Mouse (Mus musculus) urinary bladder, postnatal 10 days (tissue): Measurements from ENCODE around the gene Entpd7.

Experiments
- DNase-seq: peaks from one replicate; pipeline ENCODE4 v3.0.0; 2022; ENCODE audit warnings: low spot score

Entpd7 gene

DNA sequence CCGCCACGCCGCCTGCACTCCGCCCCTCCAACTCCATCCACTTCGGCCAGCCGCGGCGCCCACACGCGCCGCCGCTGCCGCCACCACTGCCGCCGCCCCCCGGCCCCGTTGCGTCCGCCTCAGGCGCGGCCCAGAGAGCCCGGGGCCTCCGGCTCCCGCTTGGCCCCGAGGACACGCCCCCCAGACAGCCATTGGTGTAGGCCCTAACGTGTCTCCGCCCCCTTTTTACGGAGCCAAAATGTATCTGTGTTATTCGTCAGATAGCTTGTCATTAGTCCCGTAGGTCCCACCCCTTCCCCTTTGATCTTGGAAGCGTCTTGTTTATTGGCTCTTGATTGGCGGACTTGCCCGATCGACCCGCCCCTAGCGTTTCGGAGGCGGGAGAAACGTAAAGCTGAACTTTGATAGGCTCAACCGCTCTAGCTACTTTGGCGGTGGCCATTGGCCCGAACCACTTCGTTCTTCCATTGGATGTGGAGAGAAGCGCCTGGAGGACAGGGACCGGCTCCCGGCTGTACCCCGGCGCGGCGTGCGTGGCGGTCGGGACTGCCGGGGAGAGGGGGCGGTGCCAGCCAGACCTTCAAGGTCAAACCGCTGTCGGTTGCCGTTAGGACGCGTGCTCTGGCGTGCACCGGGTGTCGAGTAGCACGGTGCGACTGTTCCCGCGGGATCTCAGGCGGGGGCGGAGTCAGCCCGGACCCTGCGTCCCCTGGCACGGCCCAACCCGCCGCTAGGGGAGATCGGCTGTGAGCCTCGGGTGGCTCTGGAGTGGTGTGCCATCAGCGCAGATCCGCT is 14.5 kb upstream of the Entpd7 start, which contains the start of gene Slc25a28:
Slc25a28 (minus strand) TSS at position 152 of the 795 bp plus-strand sequence.
- DNase-seq, result peak; percentile 84

DNA sequence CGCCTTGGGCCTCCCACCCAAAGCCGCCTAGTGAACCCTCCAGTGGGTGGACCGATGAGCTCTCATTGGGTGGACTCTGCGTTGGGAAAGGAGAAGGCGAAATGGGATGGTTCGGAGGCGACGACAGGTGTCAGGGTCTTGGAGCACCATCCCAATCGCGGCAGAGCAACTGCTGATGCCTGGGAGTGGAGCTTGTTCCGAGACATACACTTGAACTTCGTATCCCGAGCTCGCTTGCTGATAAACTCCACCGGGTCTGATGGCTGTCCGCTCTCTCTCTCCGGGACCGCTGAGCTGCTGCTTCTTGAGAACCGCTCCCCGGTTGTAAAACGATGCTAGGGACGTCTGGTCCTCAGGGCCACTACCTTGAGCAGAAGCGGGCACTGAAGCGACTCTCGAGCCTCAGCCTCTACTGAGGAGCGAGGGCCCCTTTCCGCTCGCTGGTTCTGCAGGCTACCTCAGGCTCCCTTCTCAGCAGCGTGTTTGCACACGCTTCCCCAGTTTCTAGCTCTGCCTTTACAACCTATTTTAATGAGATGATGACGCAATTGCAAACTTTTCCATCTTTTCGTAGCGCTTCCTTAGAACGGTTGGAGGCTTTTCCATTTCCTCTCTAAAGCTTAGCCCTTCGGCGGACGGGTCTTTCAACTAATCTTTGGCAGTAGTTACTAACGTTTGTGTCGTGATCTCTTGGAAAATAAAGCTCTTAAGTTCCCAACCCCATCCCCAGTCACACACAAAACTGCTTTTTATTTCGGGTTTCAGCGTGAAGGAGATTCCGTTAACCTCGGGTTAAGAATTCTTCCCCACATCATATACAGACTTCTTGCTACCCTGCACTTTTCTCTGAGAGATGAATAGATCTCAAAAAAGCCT is 13.7 kb upstream of the Entpd7 start:
- DNase-seq, result no peak

DNA sequence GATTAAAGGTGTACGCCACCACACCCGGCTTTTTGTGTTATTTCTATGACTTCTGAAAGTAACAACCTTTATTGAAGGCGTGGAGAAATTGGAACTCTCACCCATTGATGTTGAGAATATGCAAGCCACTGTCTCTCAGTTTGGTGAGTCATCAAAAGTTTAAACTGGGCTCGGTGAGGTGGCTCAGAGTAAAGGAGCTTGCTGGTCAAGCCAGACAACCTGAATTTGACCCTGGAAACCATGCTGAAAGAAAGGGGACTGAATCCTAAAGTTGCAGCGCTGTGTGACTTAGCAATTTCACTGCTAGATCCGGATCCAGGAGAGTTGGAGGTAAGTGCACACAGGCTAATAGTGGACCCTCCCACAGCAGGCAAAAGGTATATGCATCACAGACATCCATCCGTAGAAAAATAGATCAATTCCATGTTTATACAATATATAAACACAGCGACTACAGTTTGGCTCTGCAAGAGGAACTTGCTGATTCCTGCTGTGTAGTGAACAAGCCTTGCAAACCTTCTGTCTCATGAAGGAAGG is 10.9 kb upstream of the Entpd7 start:
- DNase-seq, result no peak

DNA sequence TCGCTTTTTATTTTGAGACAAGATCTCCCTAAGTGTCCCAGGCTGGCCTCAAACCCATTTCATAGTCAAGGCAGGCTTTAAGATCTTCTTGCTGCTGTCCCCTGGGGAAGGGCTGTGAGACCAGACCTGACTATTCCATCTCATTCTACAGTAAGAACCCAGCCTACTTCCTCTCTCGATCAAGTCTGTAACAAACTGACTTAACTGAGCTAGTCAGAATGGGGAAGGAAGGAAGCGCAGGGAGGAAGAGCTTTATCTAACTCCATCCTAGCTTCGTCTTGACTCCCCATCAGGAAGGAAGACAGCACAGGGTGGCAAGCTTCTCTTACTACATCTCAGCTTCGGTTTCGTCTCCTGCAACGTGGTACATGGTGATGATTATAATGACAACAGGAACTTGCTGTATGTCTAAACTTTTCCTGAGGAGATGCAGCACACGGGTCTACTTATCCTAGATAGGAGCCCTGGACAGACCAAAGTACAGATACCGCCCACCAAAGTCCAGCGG is 9.9 kb upstream of the Entpd7 start:
- DNase-seq, result no peak

DNA sequence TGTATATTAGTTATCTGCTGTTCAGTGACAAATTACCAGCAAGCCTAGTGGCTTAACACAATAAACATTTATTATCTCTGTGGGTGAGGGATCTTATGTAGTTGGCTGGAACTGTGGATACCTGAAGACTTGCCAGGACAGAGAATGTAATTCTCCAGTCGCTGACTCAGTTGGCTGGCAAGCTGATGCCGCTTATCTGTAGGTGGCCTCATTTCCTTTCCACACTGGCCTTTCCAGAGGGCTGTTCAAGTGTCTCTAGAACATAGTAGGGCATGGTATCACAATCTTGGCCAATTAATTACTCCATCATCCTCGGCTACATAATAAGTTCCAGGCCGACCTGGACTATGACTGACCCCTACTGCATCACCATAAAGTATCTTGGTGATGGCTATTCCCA is 7.9 kb upstream of the Entpd7 start:
- no peak for DNase-seq

DNA sequence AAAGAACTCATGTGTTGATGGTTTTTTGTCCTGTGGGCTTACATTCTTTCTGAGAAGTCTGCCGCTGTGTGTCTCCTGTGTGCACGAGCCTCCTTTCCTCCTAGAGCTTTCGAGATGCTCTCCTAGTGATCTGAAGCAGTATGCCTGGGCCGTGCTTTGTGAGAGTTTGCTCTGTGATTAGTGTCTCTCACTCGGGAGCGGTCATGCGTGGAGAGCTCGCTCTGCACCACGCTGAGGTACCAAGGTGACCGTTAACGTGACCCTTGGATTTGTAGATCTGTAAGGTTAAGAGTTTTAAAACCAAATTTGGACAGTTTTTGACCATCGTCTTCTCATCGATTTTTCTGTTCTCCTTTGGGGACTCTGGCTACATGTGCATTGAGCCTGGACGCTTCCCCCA is 3.3 kb downstream of the Entpd7 start:
- no peak for DNase-seq

DNA sequence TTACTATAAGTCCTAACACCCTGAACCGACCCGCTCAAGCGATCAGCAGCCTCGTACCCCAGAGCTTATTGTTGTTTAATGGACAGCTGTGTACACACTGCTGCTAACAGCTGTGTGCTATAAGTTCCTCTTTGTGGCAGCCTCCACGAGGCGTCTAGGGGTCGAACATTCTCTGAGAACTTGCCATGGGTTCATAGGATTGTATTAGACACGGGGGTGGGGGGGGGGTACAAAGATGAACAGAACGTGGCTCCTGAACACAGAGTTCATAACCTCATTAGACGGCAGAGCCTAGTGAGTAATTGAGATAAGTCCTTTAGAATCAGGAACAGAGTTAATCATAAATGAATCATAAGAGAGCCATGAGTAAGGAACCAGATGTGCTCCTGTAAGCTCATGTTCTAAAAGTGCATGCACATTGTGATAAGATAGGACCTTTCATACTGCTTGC is 6.1 kb downstream of the Entpd7 start:
- DNase-seq, result no peak

DNA sequence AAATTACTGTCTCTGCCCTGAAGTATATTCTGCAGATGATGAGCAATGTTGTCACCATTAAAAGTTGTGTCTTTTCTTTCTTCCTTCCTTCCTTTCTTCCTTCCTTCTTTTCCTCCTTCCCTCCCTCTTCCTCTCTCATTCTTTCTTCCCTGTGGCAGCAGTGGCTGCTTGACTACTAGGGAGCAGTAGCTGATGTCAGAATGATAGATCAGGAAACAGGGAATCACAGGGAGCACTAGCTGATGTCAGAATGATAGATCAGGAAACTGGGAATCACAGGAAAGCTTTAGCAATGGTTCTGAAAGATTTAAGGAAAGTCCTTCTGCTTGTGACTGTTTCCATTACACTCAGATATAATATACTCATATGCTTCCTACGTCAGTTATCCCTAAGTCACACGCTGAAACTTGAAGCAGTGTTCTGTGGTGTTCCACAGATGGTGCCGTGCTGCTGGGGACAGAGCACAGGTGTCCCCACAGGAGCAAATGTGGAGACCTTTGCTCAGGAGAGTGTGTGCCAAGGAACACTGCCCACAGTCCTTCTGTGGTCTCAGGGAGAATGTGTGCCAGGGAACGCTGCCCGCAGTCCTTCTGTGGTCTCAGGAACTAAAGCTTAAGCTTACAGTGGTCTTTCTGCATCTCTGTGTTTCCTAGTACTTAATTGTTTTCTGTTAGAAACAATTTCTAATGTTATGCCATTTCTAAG is 8.3 kb downstream of the Entpd7 start:
- DNase-seq, result no peak

DNA sequence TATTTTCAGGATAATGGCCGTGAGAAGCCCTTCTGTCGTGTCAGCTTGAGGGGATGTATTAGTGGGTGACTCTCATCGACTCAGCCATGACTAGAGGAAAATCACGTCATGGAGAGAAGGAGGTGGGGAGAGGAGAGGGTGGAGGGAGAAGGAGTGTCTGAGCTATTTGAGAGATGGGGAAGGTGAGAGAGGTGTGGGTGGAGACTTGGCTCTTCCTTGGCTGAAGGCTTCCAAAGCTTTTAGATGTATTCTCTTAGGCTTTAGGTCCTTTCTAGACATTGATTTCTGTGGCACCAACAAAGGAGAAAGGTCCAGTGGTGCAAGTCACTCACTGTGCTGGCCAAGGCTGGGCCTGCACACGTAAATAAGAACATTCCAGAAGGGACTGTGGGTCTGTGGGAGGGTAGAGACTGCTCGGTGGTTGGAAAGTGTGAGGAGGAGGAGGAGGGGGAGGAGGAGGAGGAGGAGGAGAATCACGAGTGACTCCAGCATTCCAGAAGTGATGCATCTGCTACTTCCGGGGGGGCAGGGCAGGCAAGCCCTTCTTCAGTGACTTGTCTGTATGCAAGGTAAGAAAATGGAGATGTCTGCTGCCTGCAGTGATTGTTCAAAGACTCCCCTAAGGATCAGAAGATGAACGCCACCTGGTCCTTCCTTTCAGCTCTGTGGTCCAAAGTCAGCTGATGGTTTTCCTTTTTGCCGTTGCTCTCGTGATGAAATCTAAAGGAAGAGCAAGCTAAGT is 9.7 kb downstream of the Entpd7 start:
- DNase-seq, result no peak

DNA sequence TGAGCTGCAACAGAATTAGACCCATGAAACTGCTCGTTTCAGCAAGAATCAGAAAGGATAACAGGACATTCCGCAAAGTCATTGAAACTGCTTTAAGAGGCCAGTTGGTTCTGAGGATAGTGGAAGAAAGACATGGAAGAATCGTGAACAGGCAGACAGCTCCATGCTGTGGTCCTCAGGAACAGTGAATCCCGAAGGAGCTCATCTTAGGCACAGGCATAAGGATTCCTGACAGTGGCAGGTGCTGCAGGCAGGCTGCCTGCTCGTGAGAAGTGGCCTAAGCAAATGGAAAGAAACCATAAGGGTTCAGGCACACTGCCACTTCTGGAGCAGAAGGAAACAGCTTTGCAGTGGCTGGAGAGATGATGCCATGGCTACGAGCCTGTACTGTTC is 10.3 kb downstream of the Entpd7 start:
- DNase-seq, result no peak

DNA sequence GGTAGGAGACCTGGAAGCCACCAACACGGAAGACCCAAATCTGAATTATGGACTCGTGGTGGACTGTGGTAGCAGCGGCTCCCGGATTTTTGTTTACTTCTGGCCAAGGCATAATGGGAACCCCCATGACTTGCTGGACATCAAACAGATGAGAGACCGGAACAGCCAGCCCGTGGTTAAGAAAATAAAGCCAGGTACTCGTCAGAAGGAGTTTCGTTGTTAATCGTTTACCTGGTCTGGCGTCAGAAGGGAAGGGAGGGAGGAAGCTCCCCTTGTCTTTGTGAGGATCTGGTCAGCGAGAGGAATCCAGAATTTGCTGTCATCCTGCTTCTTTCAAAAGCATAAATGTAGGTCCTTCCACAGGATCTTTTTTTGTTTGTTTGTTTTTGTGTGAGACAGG is 14.7 kb downstream of the Entpd7 start:
- DNase-seq, result no peak

DNA sequence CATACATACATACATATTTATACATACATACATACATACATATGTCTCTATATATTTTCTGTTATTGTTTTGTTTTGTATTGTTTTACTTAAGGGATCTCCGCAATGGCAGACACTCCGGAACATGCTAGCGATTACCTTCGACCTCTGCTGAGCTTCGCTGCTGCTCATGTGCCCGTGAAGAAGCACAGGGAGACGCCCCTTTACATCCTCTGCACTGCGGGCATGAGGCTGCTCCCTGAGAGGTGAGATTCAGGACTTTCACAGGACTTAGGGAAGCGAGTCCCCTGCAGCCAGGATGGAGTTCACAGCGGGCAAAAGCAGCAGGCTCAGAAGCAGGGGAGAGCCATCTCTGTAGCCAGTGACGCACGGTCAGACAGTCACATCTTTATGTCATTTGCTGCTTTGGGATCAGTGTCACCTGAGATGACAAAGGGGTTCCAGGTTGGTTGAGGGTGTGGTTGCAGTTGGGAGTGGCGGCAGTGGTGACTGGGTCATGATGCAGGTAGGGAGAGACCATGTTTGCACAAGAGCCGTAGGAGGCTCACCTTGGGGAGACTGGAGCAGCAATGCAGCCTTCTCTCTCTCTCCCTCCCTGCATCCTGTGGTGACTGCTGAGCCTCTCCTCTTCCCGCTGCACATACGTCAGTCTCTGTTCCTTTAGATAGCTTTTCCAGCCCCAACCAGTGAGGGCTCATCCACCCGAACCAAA is 15.5 kb downstream of the Entpd7 start:
- DNase-seq, result no peak

DNA sequence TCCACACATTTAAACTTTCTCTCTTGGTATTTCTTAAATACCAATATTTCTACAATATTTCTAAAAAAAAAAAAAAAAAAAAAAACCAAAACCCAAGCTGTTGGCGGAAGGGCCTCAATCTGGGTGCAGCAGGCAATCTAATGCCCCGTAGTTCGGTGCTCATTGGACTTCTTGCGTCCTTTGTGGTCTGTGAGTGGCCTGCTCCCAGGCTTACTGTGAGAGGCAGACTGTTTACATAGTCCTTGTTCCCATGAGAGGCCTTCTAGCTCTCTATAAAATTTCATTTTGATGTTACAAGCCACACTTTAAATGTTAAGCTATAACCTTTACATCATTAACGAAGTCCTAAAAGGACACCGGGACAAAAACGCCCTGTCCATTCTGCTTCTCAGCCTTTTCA is 18.7 kb downstream of the Entpd7 start:
- DNase-seq, result no peak

DNA sequence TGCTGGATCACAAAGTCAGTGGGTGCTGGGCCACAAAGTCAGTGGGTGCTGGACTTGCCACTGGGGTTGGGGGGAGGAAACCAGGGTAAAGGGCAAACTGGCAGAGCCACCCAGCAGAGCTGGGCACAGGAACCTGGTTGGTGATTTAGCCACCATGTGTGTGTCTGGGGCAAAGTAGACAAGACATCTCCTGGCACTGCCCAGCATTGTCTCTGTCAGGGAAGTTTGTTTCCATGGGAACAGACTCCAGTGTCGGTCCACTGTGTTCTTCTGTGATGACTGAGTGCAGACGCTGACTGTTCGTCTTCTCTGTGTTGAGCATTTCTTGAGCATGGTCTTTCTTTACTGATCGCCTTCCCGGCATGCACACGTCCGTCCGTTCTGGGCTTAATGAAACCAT is 19.8 kb downstream of the Entpd7 start:
- DNase-seq, result no peak

DNA sequence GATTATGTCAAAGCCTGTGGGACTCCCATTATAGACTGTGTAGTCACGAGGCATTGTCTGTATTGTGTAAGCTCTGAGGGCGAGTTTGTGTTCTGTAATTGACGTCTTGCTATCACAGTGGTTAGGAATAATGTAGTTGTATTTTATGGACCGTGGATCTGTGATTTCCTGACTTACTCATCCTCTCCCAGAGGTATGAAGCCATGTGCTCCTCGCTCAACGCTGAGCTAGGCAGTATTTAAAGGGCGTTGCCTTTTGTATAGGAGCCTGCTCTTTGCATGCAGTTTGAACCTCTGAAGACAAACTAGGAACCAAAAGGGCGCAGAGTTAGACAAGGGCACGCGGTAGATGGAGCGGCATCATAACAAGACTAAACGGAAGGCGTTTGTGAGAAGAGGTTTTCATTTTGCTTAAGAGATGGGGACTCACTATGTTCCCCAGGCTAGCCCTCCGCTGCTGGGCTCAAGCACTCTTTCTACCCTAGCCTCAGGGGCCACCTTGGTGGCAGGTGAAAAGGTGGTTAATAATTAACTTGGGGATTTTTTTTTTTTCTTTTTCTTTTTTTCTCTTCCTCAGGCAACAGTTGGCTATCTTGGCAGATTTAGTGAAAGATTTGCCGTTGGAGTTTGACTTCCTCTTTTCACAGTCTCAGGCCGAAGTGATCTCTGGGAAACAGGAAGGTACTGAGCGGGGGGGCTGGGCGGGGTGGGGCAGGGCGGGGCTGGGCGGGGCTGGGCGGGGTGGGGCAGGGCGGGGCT is 21.9 kb downstream of the Entpd7 start:
- DNase-seq, result no peak

DNA sequence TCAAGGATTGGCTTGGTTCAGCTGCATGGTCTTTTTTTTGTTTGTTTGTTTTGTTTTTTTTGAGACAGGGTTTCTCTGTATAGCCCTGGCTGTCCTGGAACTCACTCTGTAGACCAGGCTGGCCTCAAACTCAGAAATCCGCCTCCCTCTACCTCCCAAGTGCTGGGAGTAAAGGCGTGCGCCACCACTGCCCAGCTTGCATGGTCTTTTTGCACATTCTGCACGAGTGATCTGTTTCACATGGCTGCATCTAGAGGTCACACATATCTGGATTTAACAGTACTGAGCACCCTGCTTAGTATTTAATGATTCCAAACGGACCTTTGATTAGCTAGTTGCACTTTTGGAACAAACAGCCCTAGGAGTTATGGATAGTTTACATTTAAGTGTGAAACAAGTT is 22.5 kb downstream of the Entpd7 start:
- DNase-seq, result no peak

DNA sequence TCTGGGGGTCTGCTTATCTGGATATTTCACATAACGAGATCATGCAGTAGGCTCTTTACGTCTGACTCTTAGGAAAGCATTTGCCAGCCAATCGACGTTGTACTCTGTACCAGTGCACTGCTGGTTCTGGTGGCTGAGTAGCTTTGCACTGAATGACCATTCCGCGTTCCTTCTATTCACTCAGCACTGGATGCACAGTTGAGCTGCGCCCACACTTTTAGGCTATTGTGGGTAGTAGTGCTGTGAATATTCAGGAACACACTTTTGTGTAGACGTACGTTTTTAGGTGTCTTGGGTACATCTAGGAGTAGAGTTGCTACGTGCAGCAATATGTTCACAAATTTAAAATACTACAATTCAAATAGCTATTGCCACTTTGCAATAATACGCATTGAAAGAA is 30.6 kb downstream of the Entpd7 start:
- no peak for DNase-seq

DNA sequence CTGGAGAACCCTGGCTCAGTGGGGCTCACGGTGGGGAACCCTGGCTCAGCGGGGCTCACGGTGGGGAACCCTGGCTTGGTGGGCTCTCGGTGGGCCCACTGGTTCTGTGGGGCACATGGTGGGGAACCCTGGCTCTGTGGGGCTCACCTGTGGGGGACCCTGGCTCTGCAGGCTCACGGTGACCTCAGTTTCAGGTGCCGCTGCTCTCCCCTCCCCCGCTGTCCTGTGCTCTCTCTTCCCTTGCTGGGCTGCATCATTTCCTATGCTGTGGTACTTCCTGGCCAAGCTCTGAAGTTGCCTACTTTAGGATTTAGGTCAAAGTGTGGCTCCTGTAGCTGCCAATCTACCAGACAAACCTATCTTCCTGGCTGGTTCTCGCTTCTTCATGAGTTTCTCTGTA is 33.4 kb downstream of the Entpd7 start:
- DNase-seq, result no peak

DNA sequence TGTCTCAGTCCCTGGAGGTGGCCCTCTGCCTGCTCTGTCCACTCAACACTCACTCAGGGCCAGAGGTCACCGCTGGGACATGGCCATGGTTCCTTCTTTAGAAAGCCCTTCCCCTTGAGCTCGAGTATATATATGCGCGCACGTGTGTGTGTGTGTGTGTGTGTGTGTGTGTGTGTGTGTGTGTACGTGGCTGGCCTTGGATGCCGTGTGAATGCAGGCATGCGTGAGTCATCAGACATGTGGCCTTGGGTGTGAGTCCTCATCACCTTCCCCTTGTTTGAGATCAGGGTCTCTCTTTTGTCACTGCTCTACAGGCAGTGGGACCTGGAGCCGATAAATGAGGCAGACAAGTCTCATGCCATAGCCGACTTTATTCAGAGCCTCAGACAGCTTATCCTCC is 34.0 kb downstream of the Entpd7 start:
- no peak for DNase-seq

DNA sequence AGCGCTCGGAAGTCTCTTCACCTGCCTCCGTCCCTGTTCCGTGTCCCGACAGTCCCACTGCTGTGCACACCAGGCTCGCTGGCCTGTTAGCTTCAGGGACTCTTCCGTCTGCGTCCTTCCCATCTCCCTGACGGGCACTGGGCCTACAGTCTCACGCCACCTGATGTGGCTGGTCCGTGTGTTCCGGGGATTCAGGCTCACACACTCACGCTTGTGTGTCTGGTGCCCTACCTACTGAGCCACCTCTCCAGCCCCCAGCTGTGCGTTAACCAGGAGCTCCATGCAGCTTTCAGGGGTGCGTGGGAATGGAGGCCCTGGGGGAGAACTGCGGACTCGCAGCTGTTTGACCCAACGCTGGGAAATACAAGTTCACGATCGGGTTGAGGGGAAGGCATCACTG is 34.7 kb downstream of the Entpd7 start:
- no peak for DNase-seq
